Comparison of ENCODE assay signal across 20 mouse cellular contexts in genomic region chr14:34274141-34274540, GRCm38 (mm10). TPM values are rescaled to one million over a fixed set of nuclear protein-coding genes. Genes with fewer than 3 reads are reported as not detected.
A peak's percentile ranks its signal among the peaks of the same experiment; 100 is the strongest.
DNase-seq lines count a peak whose midpoint lies in the region; ATAC-seq and TF ChIP-seq lines count a peak whose summit lies in the region.
"Had no signal": no experiment of that assay in that cellular context is flagged by ENCODE, and none has a peak within 500 bp of the region (broad histone marks: within the 10 kb centered on the region; RNA-seq: fewer than 3 reads in every experiment).

No protein-coding gene starts in this region.

- no peak for TF ChIP-seq POLR2A in liver, adult 2 months (IDR thresholded peaks at IDR 0.05; ENCODE audit: extremely low read depth, insufficient read depth, low read length)

- WGBS in liver, adult 2 months: 32% methylated on average over 3 of the region's 3 CpGs
- 75% methylated on average over 3 of the region's 3 CpGs for WGBS in intestine, embryonic 16.5 days
- 84% methylated on average over 3 of the region's 3 CpGs for WGBS in liver, embryonic 16.5 days (ENCODE audit: insufficient replicate concordance)
- WGBS in midbrain, embryonic 15.5 days: 97% methylated on average over 3 of the region's 3 CpGs

- ATAC-seq in intestine, embryonic 16.5 days: peak; percentile 11; the same call in 1 of the 2 replicates
- ATAC-seq in liver, embryonic 16.5 days (ENCODE audit: low read depth): 0 out of 2 replicates have a peak, but pooled peaks have one; percentile 25
- ATAC-seq in midbrain, embryonic 15.5 days (replicated peaks): no peak
- ATAC-seq: forebrain, embryonic 15.5 days had no signal

- no peaks in the 10 kb centered on the region for H3K27me3 ChIP-seq in liver, adult 2 months (ENCODE audit: control insufficient read depth, insufficient read depth, low read length)
- H3K27me3 ChIP-seq in intestine, embryonic 16.5 days (replicated peaks; ENCODE audit: control insufficient read depth, insufficient read depth, low read length): no peaks in the 10 kb centered on the region
- no peaks in the 10 kb centered on the region for H3K27me3 ChIP-seq in liver, embryonic 16.5 days (ENCODE audit: control insufficient read depth, insufficient read depth, low read depth, low read length)
- no peaks in the 10 kb centered on the region for H3K27me3 ChIP-seq in midbrain, embryonic 15.5 days (replicated peaks)
- H3K27me3 ChIP-seq: embryonic facial prominence, embryonic 12.5 days; forebrain, embryonic 15.5 days; hindbrain, embryonic 12.5 days had no signal

- DNase-seq in liver, adult 2 months (ENCODE audit: extremely low read depth, low read depth, low spot score): peak; percentile 96
- no peak for DNase-seq in liver
- no peak for DNase-seq in left cerebral cortex, adult 8-10 months (ENCODE audit: low spot score in 2 of 2)
- DNase-seq: adrenal gland, adult 8-10 months; adrenal gland, postnatal 36 days; cerebellum, adult 8-10 months; cerebellum, postnatal 14 days; gastrocnemius, postnatal 36 days; heart, adult 11 months; heart, postnatal 10 days; heart, postnatal 4 days had no signal

- TF ChIP-seq CTCF in liver, adult 2 months (IDR thresholded peaks at IDR 0.05; ENCODE audit: low read depth, low read length): no peak

- H3K27ac ChIP-seq in liver, adult 2 months (replicated peaks; ENCODE audit: insufficient read depth, low read depth, low read length): peak overlapping the region; percentile 100
- H3K27ac ChIP-seq in intestine, embryonic 16.5 days (ENCODE audit: low read length): no peak overlapping the region
- 0 out of 2 replicates have a peak overlapping the region, but pooled peaks have one; percentile 38 for H3K27ac ChIP-seq in liver, embryonic 16.5 days (ENCODE audit: low read length)
- no peak overlapping the region for H3K27ac ChIP-seq in midbrain, embryonic 15.5 days
- H3K27ac ChIP-seq: embryonic facial prominence, embryonic 12.5 days; forebrain, embryonic 15.5 days; heart, embryonic 10.5 days; hindbrain, embryonic 12.5 days had no signal

- peak overlapping the region; percentile 76 for H3K4me3 ChIP-seq in liver, adult 2 months (ENCODE audit: insufficient read depth, low read depth, low read length)
- H3K4me3 ChIP-seq in intestine, embryonic 16.5 days (ENCODE audit: low read length): no peak overlapping the region
- no peak overlapping the region for H3K4me3 ChIP-seq in liver, embryonic 16.5 days (ENCODE audit: low read depth, low read length)
- no peak overlapping the region for H3K4me3 ChIP-seq in midbrain, embryonic 15.5 days
- H3K4me3 ChIP-seq: embryonic facial prominence, embryonic 12.5 days; forebrain, embryonic 15.5 days; heart, embryonic 10.5 days; hindbrain, embryonic 12.5 days had no signal

- no peaks in the 10 kb centered on the region for H3K36me3 ChIP-seq in liver, adult 2 months (ENCODE audit: control insufficient read depth, insufficient read depth, low read length)
- H3K36me3 ChIP-seq in intestine, embryonic 16.5 days (ENCODE audit: control insufficient read depth, insufficient read depth, low read length): no peaks in the 10 kb centered on the region
- H3K36me3 ChIP-seq in liver, embryonic 16.5 days (ENCODE audit: control insufficient read depth, insufficient read depth): no peaks in the 10 kb centered on the region
- H3K36me3 ChIP-seq in midbrain, embryonic 15.5 days (replicated peaks): no peaks in the 10 kb centered on the region
- H3K36me3 ChIP-seq: embryonic facial prominence, embryonic 12.5 days; forebrain, embryonic 15.5 days; heart, embryonic 10.5 days; hindbrain, embryonic 12.5 days had no signal

- no peak overlapping the region for H3K4me2 ChIP-seq in intestine, embryonic 16.5 days (ENCODE audit: low read depth, low read length)
- no peak overlapping the region for H3K4me2 ChIP-seq in liver, embryonic 16.5 days (ENCODE audit: low read depth, low read length)
- no peak overlapping the region for H3K4me2 ChIP-seq in midbrain, embryonic 15.5 days
- H3K4me2 ChIP-seq: embryonic facial prominence, embryonic 12.5 days; forebrain, embryonic 15.5 days; hindbrain, embryonic 12.5 days had no signal

- H3K79me2 ChIP-seq in liver, adult 2 months (ENCODE audit: control insufficient read depth, insufficient read depth, low read length): peaks cover 25% of the 10 kb centered on the region; the same call in 1 of the 2 replicates

- no peaks in the 10 kb centered on the region for H3K9me3 ChIP-seq in intestine, embryonic 16.5 days (ENCODE audit: control insufficient read depth, low read length)
- H3K9me3 ChIP-seq in liver, embryonic 16.5 days (replicated peaks; ENCODE audit: control insufficient read depth, low read length): no peaks in the 10 kb centered on the region
- no peaks in the 10 kb centered on the region for H3K9me3 ChIP-seq in midbrain, embryonic 15.5 days
- H3K9me3 ChIP-seq: embryonic facial prominence, embryonic 12.5 days; forebrain, embryonic 15.5 days; heart, embryonic 10.5 days; hindbrain, embryonic 12.5 days had no signal

- H3K9ac ChIP-seq in liver, adult 2 months (ENCODE audit: low read depth, low read length): peak overlapping the region; percentile 86
- no peak overlapping the region for H3K9ac ChIP-seq in intestine, embryonic 16.5 days (ENCODE audit: low read depth, low read length)
- H3K9ac ChIP-seq in liver, embryonic 16.5 days (ENCODE audit: low read depth, low read length): no peak overlapping the region
- no peak overlapping the region for H3K9ac ChIP-seq in midbrain, embryonic 15.5 days
- H3K9ac ChIP-seq: embryonic facial prominence, embryonic 12.5 days; forebrain, embryonic 15.5 days; hindbrain, embryonic 12.5 days had no signal

- peaks cover 24% of the 10 kb centered on the region for H3K4me1 ChIP-seq in liver, adult 2 months (ENCODE audit: control insufficient read depth, insufficient read depth, low read length)
- peaks cover 3% of the 10 kb centered on the region for H3K4me1 ChIP-seq in intestine, embryonic 16.5 days (ENCODE audit: control insufficient read depth, insufficient read depth, low read length)
- no peaks in the 10 kb centered on the region for H3K4me1 ChIP-seq in liver, embryonic 16.5 days (ENCODE audit: control insufficient read depth, low read depth, low read length)
- H3K4me1 ChIP-seq in midbrain, embryonic 15.5 days: no peaks in the 10 kb centered on the region
- H3K4me1 ChIP-seq: embryonic facial prominence, embryonic 12.5 days; forebrain, embryonic 15.5 days; heart, embryonic 10.5 days; hindbrain, embryonic 12.5 days had no signal

RNA-seq across cellular contexts. Expression of gene Shld2, which starts 36.2 kb away (rescaled TPM):
- 25.4 and 36.4 TPM in 2 replicates for total RNA-seq in liver, adult 2 months (2014; rRNA removed)
- 9.2 and 12.2 TPM in 2 replicates for polyA plus RNA-seq in liver, adult 2 months (2012; rRNA removed)
- 5.8 and 7.1 TPM in 2 replicates for polyA plus RNA-seq in intestine, embryonic 16.5 days (2015; fragmentation: Nextera tagmentation; extraction: Ambion mirVana)
- 7.6 and 8.3 TPM in 2 replicates for polyA plus RNA-seq in liver, embryonic 16.5 days (2015; fragmentation: Nextera tagmentation; extraction: Ambion mirVana)
- 10 to 100 TPM; 10.9 to 16.4 (median 12.1) TPM for total RNA-seq in left cerebral cortex, adult 8-10 months (2022)
- 5.2 and 7.0 TPM in 2 replicates for polyA plus RNA-seq in midbrain, embryonic 15.5 days (2015; fragmentation: Nextera tagmentation; extraction: Ambion mirVana)

RNA-seq across cellular contexts. Expression of gene Glud1, which starts 36.4 kb away (rescaled TPM):
- 691 and 755 TPM in 2 replicates for total RNA-seq in liver, adult 2 months (2014; rRNA removed)
- polyA plus RNA-seq in liver, adult 2 months (2012; rRNA removed): 633 and 710 TPM in 2 replicates
- polyA plus RNA-seq in intestine, embryonic 16.5 days (2015; fragmentation: Nextera tagmentation; extraction: Ambion mirVana): 72.9 and 73.6 TPM in 2 replicates
- 145 and 155 TPM in 2 replicates for polyA plus RNA-seq in liver, embryonic 16.5 days (2015; fragmentation: Nextera tagmentation; extraction: Ambion mirVana)
- total RNA-seq in left cerebral cortex, adult 8-10 months (2022): 100 to 1,000 TPM; 281 to 334 (median 318) TPM
- polyA plus RNA-seq in midbrain, embryonic 15.5 days (2015; fragmentation: Nextera tagmentation; extraction: Ambion mirVana): 92.5 and 99.2 TPM in 2 replicates

RNA-seq across cellular contexts. Expression of gene Syt15, which starts 54.7 kb away (rescaled TPM):
- 0.07 and 0.09 TPM in 2 replicates for total RNA-seq in liver, adult 2 months (2014; rRNA removed)
- 0.12 and 0.22 TPM in 2 replicates for polyA plus RNA-seq in liver, adult 2 months (2012; rRNA removed)
- 0.86 and 1.2 TPM in 2 replicates for polyA plus RNA-seq in intestine, embryonic 16.5 days (2015; fragmentation: Nextera tagmentation; extraction: Ambion mirVana)
- 0.57 and 0.63 TPM in 2 replicates for polyA plus RNA-seq in liver, embryonic 16.5 days (2015; fragmentation: Nextera tagmentation; extraction: Ambion mirVana)
- under 1 TPM; 0.33 to 0.80 (median 0.52) TPM for total RNA-seq in left cerebral cortex, adult 8-10 months (2022)
- 0.51 and 0.65 TPM in 2 replicates for polyA plus RNA-seq in midbrain, embryonic 15.5 days (2015; fragmentation: Nextera tagmentation; extraction: Ambion mirVana)
- total RNA-seq: common myeloid progenitor, adult 5-6 weeks; ES-E14 had no signal

Comparison
In these comparisons a context has a peak if more than half of its experiments do, and no peak if none do; other contexts are left out.
1. H3K27ac ChIP-seq: peak in liver, adult 2 months (single experiment) and liver, embryonic 16.5 days (single experiment); none in intestine, embryonic 16.5 days (single experiment) and midbrain, embryonic 15.5 days (single experiment).